Mouse (Mus musculus) CH12.LX (cell line): Measurements from ENCODE around the gene Ttf1.
"Not testable (repeated sequence)": the region's sequence is repeated elsewhere in the genome, so short reads cannot be mapped to it uniquely, and the experiment has no call there.

Experiments used
- CTCF ChIP-seq, 2 experiments: IDR thresholded peaks in 1 of 2; conservative IDR thresholded peaks in 1 of 2; 2 replicates each; pipeline ENCODE4 v1.5.1; 2011 to 2012; ENCODE audit warnings: low read depth in 2 of 2, low read length in 2 of 2, improper control_type of control experiment in 1 of 2, inconsistent platforms in 1 of 2, mild to moderate bottlenecking in 1 of 2, moderate library complexity in 1 of 2
- JUND ChIP-seq: conservative IDR thresholded peaks from 2 replicates; pipeline ENCODE4 v1.6.1; 2011; ENCODE audit warnings: low read depth, low read length, improper control_type of control experiment
- MAX ChIP-seq: IDR thresholded peaks from 2 replicates; pipeline ENCODE4 v1.6.1; 2011; ENCODE audit warnings: low read length, improper control_type of control experiment
- MYC ChIP-seq: IDR thresholded peaks from 2 replicates; pipeline ENCODE4 v1.6.1; 2011; ENCODE audit warnings: low read depth, mild to moderate bottlenecking, improper control_type of control experiment, low read length
- POLR2A ChIP-seq: IDR thresholded peaks from 2 replicates; pipeline ENCODE4 v1.6.1; 2011; ENCODE audit warnings: low read depth, mild to moderate bottlenecking, improper control_type of control experiment, low read length
- SMC3 ChIP-seq: IDR thresholded peaks from 2 replicates; pipeline ENCODE4 v1.6.1; 2011; ENCODE audit warnings: low read depth, low read length, improper control_type of control experiment
- USF2 ChIP-seq: conservative IDR thresholded peaks from 2 replicates; pipeline ENCODE4 v1.6.1; 2011; ENCODE audit warnings: low read depth, low read length, improper control_type of control experiment
- ZNF384 ChIP-seq: IDR thresholded peaks from 2 replicates; pipeline ENCODE4 v1.6.1; 2012; ENCODE audit warnings: low read depth, low read length, improper control_type of control experiment, inconsistent platforms

DNA sequence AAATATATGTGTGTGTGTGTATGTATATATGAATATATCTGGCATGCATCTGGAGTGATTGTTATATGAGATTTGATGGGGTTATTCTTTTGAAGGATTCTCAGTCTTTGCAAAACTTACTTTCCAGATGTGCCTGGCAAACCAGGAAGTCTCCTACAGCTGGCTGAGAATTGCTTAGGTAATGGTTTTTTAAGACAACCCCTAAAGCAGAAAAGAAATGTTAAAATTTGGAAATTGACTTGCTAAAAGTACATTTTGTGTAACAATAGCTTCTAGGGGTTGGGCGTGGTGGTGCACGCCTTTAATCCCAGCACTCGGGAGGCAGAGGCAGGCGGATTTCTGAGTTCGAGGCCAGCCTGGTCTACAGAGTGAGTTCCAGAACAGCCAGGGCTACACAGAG, 37.9 kb downstream of the Ttf1 start:
- TF ChIP-seq SMC3; JUND; CTCF (conservative IDR thresholded peaks at IDR 0.05 in 1 of 2, IDR thresholded peaks at IDR 0.05 in 1 of 2; ENCODE audit: low read depth in 2 of 2, low read length in 2 of 2); MYC; POLR2A; MAX; ZNF384; USF2: not testable (repeated sequence)
